Mouse (Mus musculus) thymus, adult 2 months (tissue): ENCODE measurements around the gene Dok5.

ENCODE experiments used
- CTCF ChIP-seq: fragments of 200-500 bp; IDR thresholded peaks from 2 replicates; pipeline ENCODE4 v1.5.1; 2012; ENCODE audit warnings: mild to moderate bottlenecking, control low read depth, low read length, moderate library complexity, borderline replicate concordance; ENCODE audit not compliant: control insufficient read depth, poor library complexity, insufficient read depth; ENCODE audit errors: extremely low read depth
- POLR2A ChIP-seq: fragments of 200-500 bp; IDR thresholded peaks from 2 replicates; pipeline ENCODE4 v1.6.1; 2012; ENCODE audit warnings: mild to moderate bottlenecking, low read length, control low read depth, moderate library complexity; ENCODE audit not compliant: control insufficient read depth, poor library complexity, insufficient read depth; ENCODE audit errors: extremely low read depth

- no peak for TF ChIP-seq CTCF
- TF ChIP-seq POLR2A, result no peak
Observed at GRCm38 (mm10) chr2:170850058-170850457, 118.5 kb downstream of the Dok5 start.
